Mouse (Mus musculus) macrophage (primary cell): ENCODE results near the gene Atxn7. TPM values are rescaled to one million over a fixed set of nuclear protein-coding genes. Genes with fewer than 3 reads are reported as not detected.

ENCODE experiments used
- H3K27ac ChIP-seq: fragments of 350-480 bp; formaldehyde crosslinking; 2 replicates; pipeline ENCODE4 v1.9.0; 2021
- H3K36me3 ChIP-seq: fragments of 350-480 bp; formaldehyde crosslinking; 2 replicates; pipeline ENCODE4 v1.9.0; 2021; ENCODE audit errors: inconsistent target
- H3K4me3 ChIP-seq: fragments of 350-480 bp; formaldehyde crosslinking; 2 replicates; pipeline ENCODE4 v1.9.0; 2021; ENCODE audit errors: inconsistent target
- H3K79me2 ChIP-seq: fragments of 350-480 bp; formaldehyde crosslinking; 2 replicates; pipeline ENCODE4 v1.9.0; 2021; ENCODE audit errors: inconsistent target
- WGBS: methylation state at CpG from one replicate; pipeline ENCODE4 v1.1.7; 2026; ENCODE audit warnings: inconsistent platforms; ENCODE audit not compliant: missing documents; 5-methylcytosine and 5-hydroxymethylcytosine counted together
- polyA plus RNA-seq: library from polyadenylated mRNA; stranded (reverse); fragments of 250-400 nt; gene quantifications from 3 replicates; pipeline ENCODE4 v1.2.4, GENCODE M21; 2018; ENCODE audit warnings: inconsistent platforms

The Atxn7 gene
- polyA plus RNA-seq, 1 experiment from 2014 or later = 6.7 TPM

GRCm38 (mm10) chr14:13962476-13962875, 1.2 kb downstream of the Atxn7 start:
- H3K36me3 ChIP-seq = no peaks in the 10 kb centered on the region
- peaks cover 66% of the 10 kb centered on the region for H3K79me2 ChIP-seq
- no peak overlapping the region for H3K4me3 ChIP-seq
- 84% methylated on average over 6 of the region's 6 CpGs for WGBS
- no peak overlapping the region for H3K27ac ChIP-seq

- Histone ChIP-seq H3K36me3 (no peaks in the 10 kb centered on the region), H3K27ac (no peak overlapping the region), H3K79me2 (peaks cover 64% of the 10 kb centered on the region), H3K4me3 (no peak overlapping the region)
- WGBS = 17% methylated on average over 1 of the region's 1 CpGs
These were observed 2.3 kb downstream of the Atxn7 start for GRCm38 (mm10) chr14:13963527-13963926.

- H3K27ac ChIP-seq = no peak overlapping the region
- no peaks in the 10 kb centered on the region for H3K36me3 ChIP-seq
- 27% methylated on average over 1 of the region's 1 CpGs for WGBS
- H3K79me2 ChIP-seq = peaks cover 45% of the 10 kb centered on the region; the same call in 1 of the 2 replicates
- no peak overlapping the region for H3K4me3 ChIP-seq
These were observed 6.4 kb downstream of the Atxn7 start for GRCm38 (mm10) chr14:13967607-13968006.

GRCm38 (mm10) chr14:13968476-13968875, 7.2 kb downstream of the Atxn7 start:
- Histone ChIP-seq H3K4me3 (no peak overlapping the region), H3K79me2 (peaks cover 45% of the 10 kb centered on the region; the same call in 1 of the 2 replicates), H3K36me3 (no peaks in the 10 kb centered on the region), H3K27ac (no peak overlapping the region)
- whole genome bisulfite sequencing = 89% methylated on average over 5 of the region's 5 CpGs

GRCm38 (mm10) chr14:13970513-13970912, 9.3 kb downstream of the Atxn7 start:
- Histone ChIP-seq H3K27ac (no peak overlapping the region), H3K79me2 (peaks cover 37% of the 10 kb centered on the region; the same call in 1 of the 2 replicates), H3K4me3 (no peak overlapping the region), H3K36me3 (no peaks in the 10 kb centered on the region)
- 91% methylated on average over 3 of the region's 3 CpGs for WGBS

GRCm38 (mm10) chr14:13971644-13972234, 10.5 kb downstream of the Atxn7 start:
- 25% methylated on average over 6 of the region's 6 CpGs for WGBS
- Histone ChIP-seq H3K79me2 (peaks cover 25% of the 10 kb centered on the region; the same call in 1 of the 2 replicates), H3K36me3 (no peaks in the 10 kb centered on the region), H3K4me3 (no peak overlapping the region), H3K27ac (no peak overlapping the region)

GRCm38 (mm10) chr14:13977498-13977897, 16.3 kb downstream of the Atxn7 start:
- Histone ChIP-seq H3K36me3 (no peaks in the 10 kb centered on the region), H3K4me3 (no peak overlapping the region), H3K79me2 (peaks cover 7% of the 10 kb centered on the region; the same call in 1 of the 2 replicates), H3K27ac (no peak overlapping the region)
- 82% methylated on average over 1 of the region's 1 CpGs for WGBS

- H3K4me3 ChIP-seq = peak overlapping the region; percentile 3; the same call in 1 of the 2 replicates
- 0% methylated on average over 2 of the region's 2 CpGs for WGBS
- H3K36me3 ChIP-seq = no peaks in the 10 kb centered on the region
- H3K27ac ChIP-seq = no peak overlapping the region
- H3K79me2 ChIP-seq = no peaks in the 10 kb centered on the region; the same call in 1 of the 2 replicates
These were observed 20.0 kb downstream of the Atxn7 start for GRCm38 (mm10) chr14:13981286-13981685.

- H3K27ac ChIP-seq = no peak overlapping the region
- H3K79me2 ChIP-seq = no peaks in the 10 kb centered on the region; the same call in 1 of the 2 replicates
- no peaks in the 10 kb centered on the region for H3K36me3 ChIP-seq
- H3K4me3 ChIP-seq = no peak overlapping the region
- WGBS = 82% methylated on average over 2 of the region's 2 CpGs
These were observed 20.9 kb downstream of the Atxn7 start for GRCm38 (mm10) chr14:13982174-13982573.

GRCm38 (mm10) chr14:13988397-13988796, 27.2 kb downstream of the Atxn7 start:
- 49% methylated on average over 2 of the region's 2 CpGs for WGBS
- H3K4me3 ChIP-seq = no peak overlapping the region
- H3K79me2 ChIP-seq = no peaks in the 10 kb centered on the region
- H3K27ac ChIP-seq = no peak overlapping the region
- H3K36me3 ChIP-seq = no peaks in the 10 kb centered on the region

- H3K79me2 ChIP-seq = no peaks in the 10 kb centered on the region
- H3K36me3 ChIP-seq = no peaks in the 10 kb centered on the region
- 71% methylated on average over 3 of the region's 3 CpGs for WGBS
- H3K4me3 ChIP-seq = no peak overlapping the region
- H3K27ac ChIP-seq = no peak overlapping the region
These were observed 29.5 kb downstream of the Atxn7 start for GRCm38 (mm10) chr14:13990741-13991140.

- Histone ChIP-seq H3K4me3 (no peak overlapping the region), H3K79me2 (no peaks in the 10 kb centered on the region), H3K36me3 (no peaks in the 10 kb centered on the region), H3K27ac (no peak overlapping the region)
- WGBS = 80% methylated on average over 9 of the region's 9 CpGs
These were observed 34.2 kb downstream of the Atxn7 start for GRCm38 (mm10) chr14:13995206-13996097.

GRCm38 (mm10) chr14:14002771-14003170, 41.5 kb downstream of the Atxn7 start:
- H3K4me3 ChIP-seq = no peak overlapping the region
- 19% methylated on average over 7 of the region's 7 CpGs for WGBS
- no peaks in the 10 kb centered on the region for H3K79me2 ChIP-seq
- no peaks in the 10 kb centered on the region for H3K36me3 ChIP-seq
- no peak overlapping the region for H3K27ac ChIP-seq

GRCm38 (mm10) chr14:14009712-14010111, 48.5 kb downstream of the Atxn7 start:
- Histone ChIP-seq H3K36me3 (no peaks in the 10 kb centered on the region), H3K27ac (no peak overlapping the region), H3K4me3 (no peak overlapping the region), H3K79me2 (peaks cover 7% of the 10 kb centered on the region; the same call in 1 of the 2 replicates)
- 96% methylated on average over 6 of the region's 6 CpGs for WGBS
